Mouse (Mus musculus) embryonic facial prominence, embryonic 15.5 days (tissue): ENCODE measurements around the gene Ttll5. TPM values are rescaled to one million over a fixed set of nuclear protein-coding genes. Genes with fewer than 3 reads are reported as not detected.
A peak's percentile ranks its signal among the peaks of the same experiment; 100 is the strongest.

Experiments used
- ATAC-seq: fragments of 200-750 bp; cut with Nextera tagmentation; 2 replicates; pipeline ENCODE4 v1.8.0; 2017; ENCODE audit warnings: low read depth, moderate TSS enrichment; ENCODE audit not compliant: insufficient number of reproducible peaks, low FRiP score, low TSS enrichment
- H3K27ac ChIP-seq: fragments of 300-500 bp; sonication (generic); replicated peaks from 2 replicates; pipeline ENCODE4 v1.5.1; 2015; ENCODE audit warnings: mild to moderate bottlenecking, inconsistent platforms
- H3K27me3 ChIP-seq: fragments of 300-500 bp; sonication (generic); 2 replicates; pipeline ENCODE4 v1.6.1; 2015; ENCODE audit warnings: inconsistent platforms
- H3K36me3 ChIP-seq: fragments of 300-500 bp; sonication (generic); 2 replicates; pipeline ENCODE4 v1.6.1; 2015; ENCODE audit warnings: mild to moderate bottlenecking, inconsistent platforms
- H3K4me1 ChIP-seq: fragments of 300-500 bp; sonication (generic); 2 replicates; pipeline ENCODE4 v1.6.1; 2015; ENCODE audit warnings: inconsistent platforms
- H3K4me2 ChIP-seq: fragments of 300-500 bp; sonication (generic); replicated peaks from 2 replicates; pipeline ENCODE4 v1.6.1; 2015; ENCODE audit warnings: mild to moderate bottlenecking, inconsistent platforms
- H3K4me3 ChIP-seq: fragments of 300-500 bp; sonication (generic); replicated peaks from 2 replicates; pipeline ENCODE4 v1.5.1; 2015; ENCODE audit warnings: mild to moderate bottlenecking, inconsistent platforms
- H3K9ac ChIP-seq: fragments of 300-500 bp; sonication (generic); 2 replicates; pipeline ENCODE4 v1.6.1; 2015; ENCODE audit warnings: inconsistent platforms
- H3K9me3 ChIP-seq: fragments of 300-500 bp; sonication (generic); replicated peaks from 2 replicates; pipeline ENCODE4 v1.6.1; 2016; ENCODE audit warnings: inconsistent platforms
- WGBS: fragments of 180-500 bp; shearing (Covaris S2); methylation state at CpG from one replicate; pipeline ENCODE4 v1.1.7; 2015; 5-methylcytosine and 5-hydroxymethylcytosine counted together
- polyA plus RNA-seq: library from polyadenylated mRNA; unstranded; fragments of >200 nt; fragmentation: Nextera tagmentation; extraction: Ambion mirVana; gene quantifications from 2 replicates; pipeline ENCODE4 v1.2.1, GENCODE M21; 2015

The Ttll5 gene
- polyA plus RNA-seq, 1 experiment from 2014 or later: 13.6 TPM

- no peak overlapping the region for H3K27ac ChIP-seq
- H3K4me1 ChIP-seq: no peaks in the 10 kb centered on the region
- H3K36me3 ChIP-seq: peaks cover 42% of the 10 kb centered on the region
- H3K4me2 ChIP-seq: no peak overlapping the region
- no peaks in the 10 kb centered on the region for H3K27me3 ChIP-seq
- no peak for ATAC-seq
- H3K4me3 ChIP-seq: no peak overlapping the region
- no peaks in the 10 kb centered on the region for H3K9me3 ChIP-seq
- no peak overlapping the region for H3K9ac ChIP-seq
These were observed 13.5 kb upstream of the Ttll5 start for GRCm38 (mm10) chr12:85810959-85811358.

- no peak for ATAC-seq
- 94% methylated on average over 4 of the region's 4 CpGs for WGBS
- peaks cover 49% of the 10 kb centered on the region for H3K36me3 ChIP-seq
These were observed 12.8 kb upstream of the Ttll5 start for GRCm38 (mm10) chr12:85811676-85812075.

DNA sequence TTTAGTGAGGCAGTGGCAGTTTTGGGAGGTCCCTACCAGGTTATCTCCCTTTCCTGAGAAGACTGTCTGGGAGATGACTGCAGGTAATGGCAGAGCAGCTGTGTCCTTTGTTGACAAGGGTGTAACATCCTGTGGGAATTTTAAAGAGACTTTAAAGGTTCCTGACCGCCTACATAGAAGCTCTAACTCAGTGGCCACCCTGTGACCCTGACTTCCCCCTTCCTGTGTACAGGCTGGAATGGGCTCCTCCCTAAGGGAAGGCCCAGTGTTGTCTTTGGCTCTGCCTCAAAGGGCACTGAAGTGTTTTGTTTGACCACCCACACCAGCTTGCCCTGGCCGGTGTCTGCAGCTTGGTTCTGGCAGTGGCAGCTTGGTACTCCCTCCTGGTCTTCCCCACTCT is 10.9 kb upstream of the Ttll5 start:
- H3K4me3 ChIP-seq: no peak overlapping the region
- H3K9me3 ChIP-seq: no peaks in the 10 kb centered on the region
- no peaks in the 10 kb centered on the region for H3K4me1 ChIP-seq
- no peaks in the 10 kb centered on the region for H3K27me3 ChIP-seq
- WGBS: 79% methylated on average over 2 of the region's 2 CpGs
- peaks cover 59% of the 10 kb centered on the region for H3K36me3 ChIP-seq
- H3K4me2 ChIP-seq: no peak overlapping the region
- ATAC-seq: no peak
- no peak overlapping the region for H3K27ac ChIP-seq
- no peak overlapping the region for H3K9ac ChIP-seq

More at GRCm38 (mm10) chr12:85811676-85812075, 12.8 kb upstream of the Ttll5 start:
- H3K4me1 ChIP-seq: no peaks in the 10 kb centered on the region
- H3K4me3 ChIP-seq: no peak overlapping the region
- no peak overlapping the region for H3K4me2 ChIP-seq
- H3K9ac ChIP-seq: no peak overlapping the region
- H3K9me3 ChIP-seq: no peaks in the 10 kb centered on the region
- H3K27ac ChIP-seq: no peak overlapping the region
- no peaks in the 10 kb centered on the region for H3K27me3 ChIP-seq

DNA sequence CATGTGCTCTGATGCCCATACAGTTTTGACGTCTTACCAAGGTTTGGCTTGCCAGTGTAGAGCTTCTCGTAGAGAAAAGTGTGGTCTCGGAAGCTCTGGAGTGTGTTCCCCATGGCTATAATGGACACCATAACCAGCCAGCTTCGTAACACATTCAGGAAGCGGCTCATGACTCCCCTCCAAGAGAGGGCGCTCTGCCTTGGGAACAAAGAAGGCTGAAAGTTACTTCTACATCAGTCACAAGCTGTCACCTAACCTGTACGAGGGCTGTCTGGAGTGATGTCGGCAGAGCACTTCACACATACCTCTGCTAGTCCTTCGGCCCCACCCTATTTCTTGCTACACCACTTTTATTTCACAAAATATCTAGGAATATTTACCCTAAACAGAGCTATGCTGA is 2.4 kb upstream of the Ttll5 start:
- ATAC-seq: no peak
- no peak overlapping the region for H3K9ac ChIP-seq
- no peaks in the 10 kb centered on the region for H3K27me3 ChIP-seq
- H3K4me3 ChIP-seq: no peak overlapping the region
- H3K4me2 ChIP-seq: no peak overlapping the region
- H3K9me3 ChIP-seq: no peaks in the 10 kb centered on the region
- WGBS: 74% methylated on average over 9 of the region's 9 CpGs
- H3K4me1 ChIP-seq: peaks cover 16% of the 10 kb centered on the region
- H3K27ac ChIP-seq: no peak overlapping the region
- H3K36me3 ChIP-seq: peaks cover 35% of the 10 kb centered on the region

DNA sequence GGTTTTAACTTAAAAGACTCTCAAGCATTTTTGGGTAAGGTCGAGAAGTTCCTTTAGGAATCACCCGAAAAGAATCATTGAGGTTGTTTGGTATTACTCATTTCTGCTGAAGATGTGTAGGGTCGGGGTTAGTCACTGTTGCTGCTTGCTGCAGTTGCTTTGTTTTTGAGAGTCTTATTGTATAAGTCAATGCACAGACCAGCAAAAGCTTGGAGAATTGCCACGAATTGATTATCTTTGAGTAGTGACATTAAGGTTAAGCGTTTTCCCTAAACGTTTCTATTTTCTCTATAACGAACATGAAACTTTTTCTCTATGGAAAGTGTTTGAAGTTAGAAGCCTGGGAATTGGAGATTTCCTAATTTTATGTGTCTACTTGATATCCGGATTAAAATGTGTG is 902 bp downstream of the Ttll5 start:
- Histone ChIP-seq H3K4me1 (peaks cover 16% of the 10 kb centered on the region), H3K27me3 (no peaks in the 10 kb centered on the region), H3K4me3 (peak overlapping the region; percentile 71), H3K9me3 (no peaks in the 10 kb centered on the region), H3K27ac (peak overlapping the region; percentile 99), H3K4me2 (peak overlapping the region; percentile 64), H3K36me3 (peaks cover 19% of the 10 kb centered on the region), H3K9ac (peak overlapping the region; percentile 57)
- no peak for ATAC-seq
- 5% methylated on average over 8 of the region's 8 CpGs for WGBS

- H3K4me3 ChIP-seq: 0 out of 2 replicates have a peak overlapping the region, but pooled peaks have one; percentile 71
- H3K36me3 ChIP-seq: peaks cover 14% of the 10 kb centered on the region
- H3K9me3 ChIP-seq: no peaks in the 10 kb centered on the region
- no peak overlapping the region for H3K27ac ChIP-seq
- ATAC-seq: no peak
- H3K27me3 ChIP-seq: no peaks in the 10 kb centered on the region
- peaks cover 16% of the 10 kb centered on the region for H3K4me1 ChIP-seq
- 66% methylated on average over 2 of the region's 2 CpGs for WGBS
- peak overlapping the region; percentile 64; the same call in 1 of the 2 replicates for H3K4me2 ChIP-seq
- no peak overlapping the region for H3K9ac ChIP-seq
These were observed 1.4 kb downstream of the Ttll5 start for GRCm38 (mm10) chr12:85825822-85826221.

DNA sequence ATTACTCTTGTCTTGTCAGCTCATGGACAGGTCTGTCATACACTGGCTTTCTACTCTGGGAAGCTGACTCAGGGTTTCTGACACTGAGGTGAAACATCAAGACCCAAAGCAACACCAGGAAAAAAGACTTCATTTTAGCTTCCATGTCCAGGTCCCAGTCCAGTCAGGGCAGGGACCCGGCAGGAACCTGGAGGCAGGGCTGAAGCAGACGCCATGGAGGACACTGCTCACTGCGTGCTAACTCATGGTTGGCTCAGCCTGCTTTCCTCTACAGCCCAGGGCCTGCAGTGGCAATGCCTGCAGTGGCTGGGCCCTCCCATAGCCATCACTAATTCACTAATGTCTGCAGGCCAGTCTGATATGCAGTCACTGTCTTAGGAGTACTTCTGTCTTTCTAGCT is 4.4 kb downstream of the Ttll5 start:
- Histone ChIP-seq H3K4me1 (peaks cover 5% of the 10 kb centered on the region), H3K4me3 (no peak overlapping the region), H3K27ac (no peak overlapping the region), H3K4me2 (no peak overlapping the region), H3K9ac (no peak overlapping the region), H3K9me3 (no peaks in the 10 kb centered on the region), H3K36me3 (peaks cover 29% of the 10 kb centered on the region), H3K27me3 (no peaks in the 10 kb centered on the region)
- 87% methylated on average over 3 of the region's 3 CpGs for whole genome bisulfite sequencing
- no peak for ATAC-seq

DNA sequence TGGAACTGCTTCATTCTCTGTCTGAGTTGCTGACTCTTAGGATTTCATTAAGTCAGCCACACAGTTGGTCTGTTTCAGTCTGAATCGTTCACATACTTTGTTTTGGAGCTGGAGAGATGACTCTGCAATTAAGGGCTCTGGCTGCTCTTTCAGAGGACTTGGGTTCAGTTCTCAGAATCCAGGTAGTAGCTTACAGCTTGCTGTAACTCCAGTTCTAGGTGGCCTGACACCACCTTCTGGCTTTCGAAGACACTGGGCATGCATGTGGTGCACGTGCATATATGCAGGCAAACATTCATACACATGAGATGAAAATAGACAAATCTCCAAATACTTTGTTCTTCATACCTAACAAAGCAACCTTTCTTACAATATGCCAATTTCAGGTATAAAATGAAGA is 5.4 kb downstream of the Ttll5 start:
- ATAC-seq: no peak
- H3K4me2 ChIP-seq: no peak overlapping the region
- no peak overlapping the region for H3K27ac ChIP-seq
- H3K36me3 ChIP-seq: peaks cover 32% of the 10 kb centered on the region
- 0 out of 2 replicates have a peak, but pooled peaks cover 2% of the 10 kb centered on the region for H3K4me1 ChIP-seq
- no peak overlapping the region for H3K9ac ChIP-seq
- 95% methylated on average over 3 of the region's 3 CpGs for WGBS
- no peak overlapping the region for H3K4me3 ChIP-seq
- no peaks in the 10 kb centered on the region for H3K27me3 ChIP-seq
- H3K9me3 ChIP-seq: no peaks in the 10 kb centered on the region

- WGBS: 86% methylated on average over 3 of the region's 3 CpGs
- no peak overlapping the region for H3K9ac ChIP-seq
- H3K4me1 ChIP-seq: no peaks in the 10 kb centered on the region
- peaks cover 32% of the 10 kb centered on the region for H3K36me3 ChIP-seq
- H3K4me3 ChIP-seq: no peak overlapping the region
- no peak for ATAC-seq
- H3K9me3 ChIP-seq: no peaks in the 10 kb centered on the region
- no peak overlapping the region for H3K27ac ChIP-seq
- H3K4me2 ChIP-seq: no peak overlapping the region
- no peaks in the 10 kb centered on the region for H3K27me3 ChIP-seq
These were observed 6.2 kb downstream of the Ttll5 start for GRCm38 (mm10) chr12:85830691-85831090.

DNA sequence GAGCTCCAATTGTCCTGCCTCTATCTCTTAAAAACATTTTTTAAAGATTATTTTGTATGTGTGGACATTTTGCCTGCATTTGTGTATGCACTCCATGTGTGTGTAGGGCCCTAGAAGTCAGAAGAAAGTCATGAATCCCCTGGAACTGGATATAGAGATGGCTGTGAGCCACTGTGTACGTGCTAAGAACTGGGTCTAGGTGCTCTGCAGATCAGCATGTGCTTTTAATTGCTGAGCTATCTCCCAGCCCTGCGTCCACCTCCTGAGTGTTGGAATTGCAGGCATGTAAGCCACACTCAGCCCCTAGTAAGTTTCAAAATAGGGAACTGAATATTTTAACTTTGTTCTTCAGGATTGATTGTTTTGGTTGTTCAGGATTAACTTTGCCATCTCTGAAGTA is 10.1 kb downstream of the Ttll5 start:
- H3K4me2 ChIP-seq: no peak overlapping the region
- H3K4me3 ChIP-seq: no peak overlapping the region
- H3K9me3 ChIP-seq: no peaks in the 10 kb centered on the region
- peaks cover 26% of the 10 kb centered on the region; the same call in 1 of the 2 replicates for H3K36me3 ChIP-seq
- H3K9ac ChIP-seq: no peak overlapping the region
- H3K4me1 ChIP-seq: no peaks in the 10 kb centered on the region
- WGBS: 71% methylated on average over 2 of the region's 2 CpGs
- H3K27ac ChIP-seq: no peak overlapping the region
- no peaks in the 10 kb centered on the region for H3K27me3 ChIP-seq
- no peak for ATAC-seq

DNA sequence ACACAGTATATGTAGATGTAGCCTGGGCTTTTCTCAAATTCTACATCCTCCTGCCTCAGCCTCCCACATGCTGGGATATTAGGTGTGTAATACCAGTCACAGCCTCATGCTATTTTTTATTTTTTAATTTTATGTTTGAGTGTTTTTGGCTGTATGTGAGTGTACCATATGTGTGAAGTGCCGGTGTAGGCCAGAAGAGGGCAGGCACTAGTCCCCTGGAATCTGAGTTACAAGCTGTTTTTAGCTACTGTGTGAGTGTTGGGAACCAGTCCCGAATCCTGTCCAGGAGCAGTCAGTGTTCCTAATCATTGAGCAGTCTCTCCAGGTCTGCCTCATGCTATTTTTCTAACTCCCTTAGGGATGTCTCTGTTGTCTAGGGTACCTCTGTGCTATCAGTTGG is 13.3 kb downstream of the Ttll5 start:
- Histone ChIP-seq H3K4me3 (no peak overlapping the region), H3K4me2 (no peak overlapping the region), H3K36me3 (peaks cover 14% of the 10 kb centered on the region; the same call in 1 of the 2 replicates), H3K9me3 (no peaks in the 10 kb centered on the region), H3K27me3 (no peaks in the 10 kb centered on the region), H3K27ac (no peak overlapping the region), H3K9ac (no peak overlapping the region), H3K4me1 (no peaks in the 10 kb centered on the region)
- WGBS: 84% methylated on average over 2 of the region's 2 CpGs
- no peak for ATAC-seq

DNA sequence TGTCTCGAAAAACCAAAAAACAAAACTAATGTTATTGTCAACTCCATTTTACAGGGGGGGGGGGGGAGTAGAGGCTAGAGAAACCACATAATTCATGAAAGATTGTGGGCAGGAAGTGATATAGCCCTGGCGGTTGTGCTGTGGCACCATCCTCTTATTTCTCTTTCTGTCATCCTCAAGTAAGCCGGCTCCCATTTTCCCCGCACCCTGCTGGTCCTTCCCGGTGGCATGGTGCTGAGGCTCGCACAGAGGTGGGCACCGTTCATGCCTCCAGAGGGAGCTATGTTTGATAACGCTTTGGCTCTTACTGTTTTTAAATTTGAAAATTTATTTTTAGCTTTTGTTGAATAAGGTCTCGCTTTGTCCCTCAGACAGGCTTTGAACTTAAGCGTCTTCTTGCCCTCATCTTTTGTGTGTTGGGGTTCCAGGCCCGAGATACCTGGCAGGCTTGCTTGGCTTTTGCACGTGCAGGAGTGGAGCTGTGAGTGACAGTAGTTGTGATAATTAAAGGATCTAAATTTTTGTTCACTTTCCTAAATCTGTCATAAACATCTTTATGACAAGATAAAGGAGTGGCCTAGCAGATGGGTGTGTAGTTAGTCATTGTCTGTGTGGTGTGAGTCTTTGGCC is 15.0 kb downstream of the Ttll5 start:
- ATAC-seq: no peak
- WGBS: 86% methylated on average over 12 of the region's 12 CpGs
- Histone ChIP-seq H3K36me3 (0 out of 2 replicates have a peak, but pooled peaks cover 7% of the 10 kb centered on the region), H3K4me3 (no peak overlapping the region), H3K9me3 (no peaks in the 10 kb centered on the region), H3K27me3 (no peaks in the 10 kb centered on the region), H3K27ac (no peak overlapping the region), H3K4me2 (no peak overlapping the region), H3K9ac (no peak overlapping the region), H3K4me1 (no peaks in the 10 kb centered on the region)
